Mouse (Mus musculus) myocyte (in vitro differentiated cells): ENCODE measurements around the gene Aim2. TPM values are rescaled to one million over a fixed set of nuclear protein-coding genes. Genes with fewer than 3 reads are reported as not detected.

Experiments
- H3K27me3 ChIP-seq: one replicate; pipeline ENCODE4 v1.6.1; 2011; ENCODE audit not compliant: control insufficient read depth, insufficient read depth, insufficient read length
- H3K36me3 ChIP-seq: one replicate; pipeline ENCODE4 v1.6.1; 2011; ENCODE audit not compliant: control insufficient read depth, insufficient read depth
- H3K4me2 ChIP-seq: one replicate; pipeline ENCODE4 v1.6.1; 2011; ENCODE audit warnings: low read depth, control low read depth
- H3K4me3 ChIP-seq: one replicate; pipeline ENCODE4 v1.5.1; 2011; ENCODE audit warnings: mild to moderate bottlenecking, control low read depth, moderate library complexity
- H3K79me2 ChIP-seq: one replicate; pipeline ENCODE4 v1.6.1; 2011; ENCODE audit not compliant: control insufficient read depth, insufficient read depth
- H3ac ChIP-seq: one replicate; pipeline ENCODE4 v1.6.1; 2011; ENCODE audit not compliant: control insufficient read depth, insufficient read length
- CEBPB ChIP-seq: IDR thresholded peaks from 2 replicates; pipeline ENCODE4 v1.6.1; 2011; ENCODE audit warnings: mild to moderate bottlenecking, moderate library complexity; ENCODE audit not compliant: poor library complexity, insufficient read depth, severe bottlenecking
- E2F4 ChIP-seq: IDR thresholded peaks from one replicate; pipeline ENCODE4 v1.6.1; 2011; ENCODE audit warnings: mild to moderate bottlenecking, control low read depth, moderate library complexity; ENCODE audit not compliant: insufficient read depth
- MAX ChIP-seq: IDR thresholded peaks from one replicate; pipeline ENCODE4 v1.6.1; 2011; ENCODE audit warnings: low read depth, mild to moderate bottlenecking, control low read depth
- MYOD1 ChIP-seq, 3 experiments: IDR thresholded peaks; one replicate each; pipeline ENCODE4 v1.6.1; 2011; ENCODE audit warnings: control low read depth in 2 of 3, low read depth in 2 of 3, mild to moderate bottlenecking in 2 of 3, moderate library complexity in 1 of 3; ENCODE audit not compliant: insufficient read length in 2 of 3, control insufficient read depth in 1 of 3
- MYOG ChIP-seq, 3 experiments: IDR thresholded peaks; one replicate each; pipeline ENCODE4 v1.6.1; 2011; ENCODE audit warnings: control low read depth in 2 of 3, low read depth in 2 of 3, mild to moderate bottlenecking in 2 of 3; ENCODE audit not compliant: insufficient read length in 2 of 3, control insufficient read depth in 1 of 3, insufficient read depth in 1 of 3
- POLR2A ChIP-seq: IDR thresholded peaks from one replicate; pipeline ENCODE4 v1.6.1; 2011; ENCODE audit warnings: low read depth, mild to moderate bottlenecking, control low read depth, moderate library complexity; ENCODE audit not compliant: insufficient read length
- POLR2AphosphoS2 ChIP-seq: IDR thresholded peaks from one replicate; pipeline ENCODE4 v1.6.1; 2011; ENCODE audit warnings: low read depth, control low read depth; ENCODE audit not compliant: insufficient read length
- REST ChIP-seq: IDR thresholded peaks from one replicate; pipeline ENCODE4 v1.6.1; 2011; ENCODE audit warnings: mild to moderate bottlenecking, control low read depth, moderate library complexity; ENCODE audit not compliant: insufficient read depth, insufficient read length
- SRF ChIP-seq: IDR thresholded peaks from one replicate; pipeline ENCODE4 v1.6.1; 2011; ENCODE audit warnings: low read depth; ENCODE audit not compliant: control insufficient read depth, insufficient read length
- TCF12 ChIP-seq: IDR thresholded peaks from one replicate; pipeline ENCODE4 v1.6.1; 2011; ENCODE audit warnings: mild to moderate bottlenecking, control low read depth; ENCODE audit not compliant: poor library complexity, insufficient read depth, severe bottlenecking
- TCF3 ChIP-seq: IDR thresholded peaks from one replicate; pipeline ENCODE4 v1.6.1; 2011; ENCODE audit warnings: low read depth, control low read depth; ENCODE audit not compliant: insufficient read length
- USF1 ChIP-seq: IDR thresholded peaks from one replicate; pipeline ENCODE4 v1.6.1; 2011; ENCODE audit warnings: low read depth, mild to moderate bottlenecking, control low read depth, moderate library complexity
- polyA plus RNA-seq: library from polyadenylated mRNA; unstranded; fragments of >200 nt; fragmentation: generic; extraction: Trizol; gene quantifications from one replicate; pipeline ENCODE4 v1.2.1, GENCODE M21; 2012; ENCODE audit warnings: missing spikeins

Gene Aim2
- polyA plus RNA-seq, 1 experiment = 5.7 TPM

GRCm38 (mm10) chr1:173363436-173363835 lies 12.8 kb downstream of the Aim2 start:
- no peak for TF ChIP-seq TCF12
- TF ChIP-seq REST = no peak
- no peak for TF ChIP-seq CEBPB
- TF ChIP-seq MAX = no peak
- TF ChIP-seq E2F4 = no peak
- no peak for TF ChIP-seq MYOD1 (IDR thresholded peaks at IDR 0.05; ENCODE audit: control insufficient read depth in 1 of 3, insufficient read length in 2 of 3, low read depth in 2 of 3)
- no peak for TF ChIP-seq USF1
- Histone ChIP-seq H3K36me3 (no peaks in the 10 kb centered on the region), H3K4me3 (no peak overlapping the region), H3K4me2 (no peak overlapping the region), H3K79me2 (no peaks in the 10 kb centered on the region), H3ac (no peak overlapping the region), H3K27me3 (peaks cover 5% of the 10 kb centered on the region)

GRCm38 (mm10) chr1:173364125-173364800 lies 13.6 kb downstream of the Aim2 start:
- Histone ChIP-seq H3K79me2 (no peaks in the 10 kb centered on the region), H3K4me3 (no peak overlapping the region), H3K27me3 (peaks cover 5% of the 10 kb centered on the region), H3K36me3 (no peaks in the 10 kb centered on the region), H3ac (no peak overlapping the region), H3K4me2 (no peak overlapping the region)
- no peak for TF ChIP-seq POLR2A
- no peak for TF ChIP-seq MYOG (IDR thresholded peaks at IDR 0.05; ENCODE audit: control insufficient read depth in 1 of 3, insufficient read depth in 1 of 3, insufficient read length in 2 of 3, low read depth in 2 of 3)
- no peak for TF ChIP-seq REST
- no peak for TF ChIP-seq POLR2AphosphoS2
- no peak for TF ChIP-seq TCF12
- TF ChIP-seq SRF = no peak
- no peak for TF ChIP-seq E2F4
- no peak for TF ChIP-seq MAX
- TF ChIP-seq USF1 = no peak
- TF ChIP-seq CEBPB = no peak
- no peak for TF ChIP-seq MYOD1 (IDR thresholded peaks at IDR 0.05; ENCODE audit: control insufficient read depth in 1 of 3, insufficient read length in 2 of 3, low read depth in 2 of 3)
- no peak for TF ChIP-seq TCF3

DNA sequence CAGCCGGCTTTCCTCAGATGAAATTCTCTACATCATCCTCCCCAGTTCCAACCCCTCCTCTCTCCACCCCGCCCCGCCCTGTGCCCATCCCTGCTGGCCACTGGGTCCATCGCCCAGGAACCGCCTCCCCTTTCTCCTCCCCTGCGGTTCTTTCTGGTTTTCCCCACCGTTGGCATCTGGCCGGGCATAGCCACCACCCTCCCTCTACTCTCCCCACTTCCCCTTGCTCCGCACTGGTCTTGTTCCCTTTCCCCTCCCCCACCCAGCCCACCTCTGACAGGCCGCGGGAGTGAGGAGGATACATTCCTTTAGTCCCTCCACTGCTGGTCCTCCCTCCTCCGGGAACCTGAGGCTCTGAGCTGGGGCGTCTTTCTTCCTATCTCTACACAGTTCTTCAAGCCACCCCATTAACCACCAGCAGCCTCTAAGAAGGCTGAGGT lies 15.3 kb downstream of the Aim2 start:
- no peak overlapping the region for H3K4me3 ChIP-seq
- no peak overlapping the region for H3K4me2 ChIP-seq
- no peak overlapping the region for H3ac ChIP-seq
- TF ChIP-seq REST (no peak), CEBPB (no peak), E2F4 (no peak), MYOG (IDR thresholded peaks at IDR 0.05; ENCODE audit: control insufficient read depth in 1 of 3, insufficient read depth in 1 of 3, insufficient read length in 2 of 3, low read depth in 2 of 3) (no peak), TCF12 (no peak), POLR2AphosphoS2 (no peak), MYOD1 (IDR thresholded peaks at IDR 0.05; ENCODE audit: control insufficient read depth in 1 of 3, insufficient read length in 2 of 3, low read depth in 2 of 3) (no peak), USF1 (no peak), MAX (no peak), SRF (no peak), TCF3 (no peak), POLR2A (no peak)
- H3K36me3 ChIP-seq = no peaks in the 10 kb centered on the region
- H3K79me2 ChIP-seq = no peaks in the 10 kb centered on the region
- peaks cover 5% of the 10 kb centered on the region for H3K27me3 ChIP-seq

DNA sequence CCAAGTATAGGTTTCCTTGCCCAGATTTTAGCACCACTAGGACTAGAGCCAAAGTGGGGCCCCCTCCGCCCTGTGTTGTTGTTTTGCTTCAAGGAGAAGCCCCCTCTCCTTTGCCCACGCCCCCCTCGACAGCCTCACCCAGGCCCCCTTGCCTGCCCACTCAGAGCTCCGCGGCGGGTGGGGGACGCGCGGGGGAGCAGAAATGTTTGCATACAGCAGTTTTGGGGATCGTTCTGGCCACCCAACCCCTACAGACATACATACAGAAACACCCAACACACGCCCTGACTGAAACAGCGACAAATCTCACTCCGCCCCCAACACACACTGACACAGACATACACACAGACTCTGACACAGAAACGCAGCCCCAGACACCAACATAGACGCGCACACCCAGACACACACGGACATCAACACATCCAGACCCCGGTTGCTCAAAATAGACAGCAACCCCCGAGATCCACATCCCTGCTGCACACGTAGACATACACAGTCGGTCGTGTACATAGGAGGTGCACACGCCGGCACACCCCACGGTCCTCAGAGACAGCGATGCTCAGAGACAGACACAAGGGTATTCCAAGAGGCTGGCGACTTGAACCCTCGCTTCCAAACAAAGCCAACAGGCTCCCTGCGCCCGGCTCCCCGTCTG lies 16.1 kb downstream of the Aim2 start:
- Histone ChIP-seq H3K36me3 (no peaks in the 10 kb centered on the region), H3ac (no peak overlapping the region), H3K4me3 (no peak overlapping the region), H3K4me2 (no peak overlapping the region), H3K79me2 (no peaks in the 10 kb centered on the region), H3K27me3 (peaks cover 5% of the 10 kb centered on the region)
- TF ChIP-seq USF1 = no peak

GRCm38 (mm10) chr1:173367356-173368046 lies 16.8 kb downstream of the Aim2 start, which contains the start of gene Cadm3:
Cadm3 (minus strand) TSS chr1:173367695.
- H3K27me3 ChIP-seq = peaks cover 5% of the 10 kb centered on the region

More at GRCm38 (mm10) chr1:173367356-173368046, 16.8 kb downstream of the Aim2 start, which contains the start of gene Cadm3:
- no peak within 1 kb of the TSS for H3ac ChIP-seq
- no peak within 1 kb of the TSS for H3K4me2 ChIP-seq
- no peaks in the 10 kb centered on the region for H3K36me3 ChIP-seq
- H3K4me3 ChIP-seq = no peak within 1 kb of the TSS
- TF ChIP-seq TCF3 = no peak
- TF ChIP-seq MYOG (IDR thresholded peaks at IDR 0.05; ENCODE audit: control insufficient read depth in 1 of 3, insufficient read depth in 1 of 3, insufficient read length in 2 of 3, low read depth in 2 of 3) = no peak
- no peak for TF ChIP-seq POLR2AphosphoS2
- TF ChIP-seq E2F4 = no peak
- TF ChIP-seq CEBPB = no peak
- TF ChIP-seq REST = no peak
- TF ChIP-seq MYOD1 (IDR thresholded peaks at IDR 0.05; ENCODE audit: control insufficient read depth in 1 of 3, insufficient read length in 2 of 3, low read depth in 2 of 3) = no peak
- TF ChIP-seq SRF = no peak
- TF ChIP-seq POLR2A = no peak
- no peak for TF ChIP-seq USF1
- TF ChIP-seq TCF12 = no peak
- no peak for TF ChIP-seq MAX
- no peaks in the 10 kb centered on the region for H3K79me2 ChIP-seq
